Mouse (Mus musculus) forebrain, postnatal 0 days (tissue): ENCODE results near the gene B830017H08Rik. TPM values are rescaled to one million over a fixed set of nuclear protein-coding genes. Genes with fewer than 3 reads are reported as not detected.

Experiments used
- ATAC-seq: fragments of 200-750 bp; cut with Nextera tagmentation; 2 replicates; pipeline ENCODE4 v1.8.0; 2017; ENCODE audit warnings: mild to moderate bottlenecking, moderate library complexity
- DNase-seq: peaks from one replicate; pipeline ENCODE4 v3.0.0-alpha.2; 2015
- H3K27ac ChIP-seq: fragments of 300-500 bp; sonication (generic); 2 replicates; pipeline ENCODE4 v1.5.1; 2014; ENCODE audit warnings: low read depth, mild to moderate bottlenecking, antibody characterized with exemption, low read length, moderate library complexity, mixed read lengths
- H3K27me3 ChIP-seq: fragments of 300-500 bp; sonication (generic); 2 replicates; pipeline ENCODE4 v1.6.1; 2014; ENCODE audit warnings: mild to moderate bottlenecking, low read length, mixed read lengths; ENCODE audit not compliant: insufficient read depth
- H3K36me3 ChIP-seq: fragments of 300-500 bp; sonication (generic); 2 replicates; pipeline ENCODE4 v1.6.1; 2014; ENCODE audit warnings: mild to moderate bottlenecking, moderate library complexity; ENCODE audit not compliant: insufficient read depth
- H3K4me1 ChIP-seq: fragments of 300-500 bp; sonication (generic); 2 replicates; pipeline ENCODE4 v1.6.1; 2014; ENCODE audit warnings: antibody characterized with exemption; ENCODE audit not compliant: insufficient read depth
- H3K4me2 ChIP-seq: fragments of 300-500 bp; sonication (generic); 2 replicates; pipeline ENCODE4 v1.6.1; 2014; ENCODE audit warnings: low read depth, mild to moderate bottlenecking, moderate library complexity
- H3K4me3 ChIP-seq: fragments of 300-500 bp; sonication (generic); 2 replicates; pipeline ENCODE4 v1.5.1; 2014; ENCODE audit warnings: low read depth, low read length, mixed read lengths
- H3K9ac ChIP-seq: fragments of 300-500 bp; sonication (generic); 2 replicates; pipeline ENCODE4 v1.6.1; 2014; ENCODE audit warnings: mild to moderate bottlenecking
- H3K9me3 ChIP-seq: fragments of 300-500 bp; sonication (generic); 2 replicates; pipeline ENCODE4 v1.6.1; 2016; ENCODE audit warnings: low read length
- CTCF ChIP-seq: sonication (generic); IDR thresholded peaks from 2 replicates; pipeline ENCODE4 v1.5.1; 2016; ENCODE audit warnings: antibody characterized with exemption, control low read depth, low read depth
- WGBS: fragments of 180-500 bp; shearing (Covaris S2); extraction: QIAGEN DNeasy Blood & Tissue Kit; methylation state at CpG from one replicate; pipeline ENCODE4 v1.1.7; 2014; 5-methylcytosine and 5-hydroxymethylcytosine counted together
- polyA plus RNA-seq: library from polyadenylated mRNA; unstranded; fragments of >200 nt; fragmentation: Nextera tagmentation; extraction: Ambion mirVana; gene quantifications from 2 replicates; pipeline ENCODE4 v1.2.1, GENCODE M21; 2015
- total RNA-seq: library from RNA; depleted of rRNA; stranded (reverse); fragments of >200 nt; gene quantifications from 2 replicates; pipeline ENCODE4 v1.2.3, GENCODE M21; 2014; rRNA removed

B830017H08Rik gene
- total and polyA plus RNA-seq, 2 experiments from 2014 or later: 5.9 to 6.8 TPM

GRCm38 (mm10) chr16:17872995-17873394, 40.1 kb downstream of the B830017H08Rik start:
- Histone ChIP-seq H3K4me2 (no peak overlapping the region), H3K9ac (no peak overlapping the region), H3K27ac (no peak overlapping the region), H3K36me3 (peaks cover 30% of the 10 kb centered on the region), H3K4me1 (no peaks in the 10 kb centered on the region), H3K27me3 (no peaks in the 10 kb centered on the region), H3K4me3 (no peak overlapping the region), H3K9me3 (no peaks in the 10 kb centered on the region)
- WGBS: 75% methylated on average over 4 of the region's 4 CpGs
- DNase-seq (no peak), ATAC-seq (no peak)
- no peak for TF ChIP-seq CTCF

- Histone ChIP-seq H3K4me1 (no peaks in the 10 kb centered on the region), H3K27me3 (no peaks in the 10 kb centered on the region), H3K9ac (no peak overlapping the region), H3K27ac (no peak overlapping the region), H3K4me2 (no peak overlapping the region), H3K36me3 (peaks cover 26% of the 10 kb centered on the region), H3K4me3 (no peak overlapping the region), H3K9me3 (no peaks in the 10 kb centered on the region)
- TF ChIP-seq CTCF: no peak
- DNase-seq: no peak
- ATAC-seq: no peak
- WGBS: 92% methylated on average over 4 of the region's 4 CpGs
Observed at GRCm38 (mm10) chr16:17875174-17875573, 42.3 kb downstream of the B830017H08Rik start.

- no peak for DNase-seq
- ATAC-seq: no peak
- H3K9me3 ChIP-seq: no peaks in the 10 kb centered on the region
- no peak overlapping the region for H3K4me2 ChIP-seq
- H3K27me3 ChIP-seq: no peaks in the 10 kb centered on the region
- TF ChIP-seq CTCF: no peak
- H3K4me3 ChIP-seq: no peak overlapping the region
- WGBS: 92% methylated on average over 1 of the region's 1 CpGs
- H3K36me3 ChIP-seq: peaks cover 17% of the 10 kb centered on the region
- no peak overlapping the region for H3K27ac ChIP-seq
- H3K4me1 ChIP-seq: no peaks in the 10 kb centered on the region
- H3K9ac ChIP-seq: no peak overlapping the region
Observed at GRCm38 (mm10) chr16:17876096-17876495, 43.2 kb downstream of the B830017H08Rik start.

GRCm38 (mm10) chr16:17879571-17879970, 46.6 kb downstream of the B830017H08Rik start:
- TF ChIP-seq CTCF: no peak
- no peak for ATAC-seq
- Histone ChIP-seq H3K27ac (no peak overlapping the region), H3K4me1 (no peaks in the 10 kb centered on the region), H3K9me3 (no peaks in the 10 kb centered on the region), H3K4me2 (no peak overlapping the region), H3K9ac (no peak overlapping the region), H3K27me3 (no peaks in the 10 kb centered on the region), H3K4me3 (no peak overlapping the region), H3K36me3 (no peaks in the 10 kb centered on the region; the same call in 1 of the 2 replicates)
- 93% methylated on average over 4 of the region's 4 CpGs for WGBS
- no peak for DNase-seq

- Histone ChIP-seq H3K27me3 (no peaks in the 10 kb centered on the region), H3K4me2 (no peak overlapping the region), H3K4me3 (no peak overlapping the region), H3K36me3 (no peaks in the 10 kb centered on the region; the same call in 1 of the 2 replicates), H3K9me3 (no peaks in the 10 kb centered on the region), H3K4me1 (0 out of 2 replicates have a peak, but pooled peaks cover 3% of the 10 kb centered on the region), H3K27ac (no peak overlapping the region), H3K9ac (no peak overlapping the region)
- DNase-seq (no peak), ATAC-seq (no peak)
- TF ChIP-seq CTCF: no peak
Observed at GRCm38 (mm10) chr16:17882196-17882595, 49.3 kb downstream of the B830017H08Rik start.

- WGBS: 90% methylated on average over 6 of the region's 6 CpGs
- no peak for TF ChIP-seq CTCF
- 0 out of 2 replicates have a peak, but pooled peaks cover 3% of the 10 kb centered on the region for H3K4me1 ChIP-seq
- no peak overlapping the region for H3K4me3 ChIP-seq
- no peaks in the 10 kb centered on the region; the same call in 1 of the 2 replicates for H3K36me3 ChIP-seq
- ATAC-seq (no peak), DNase-seq (no peak)
- H3K4me2 ChIP-seq: no peak overlapping the region
- no peak overlapping the region for H3K9ac ChIP-seq
- H3K27me3 ChIP-seq: no peaks in the 10 kb centered on the region
- H3K9me3 ChIP-seq: no peaks in the 10 kb centered on the region
- no peak overlapping the region for H3K27ac ChIP-seq
Observed at GRCm38 (mm10) chr16:17884116-17884515, 51.2 kb downstream of the B830017H08Rik start.

Other genes starting within 250 kb of the B830017H08Rik start
- 47.5 and 53.4 TPM in 2 replicates for gene Slc7a4, start 249.9 kb upstream of the B830017H08Rik start, total RNA-seq
- gene Slc7a4, start 249.9 kb upstream of the B830017H08Rik start, polyA plus RNA-seq: 33.1 and 47.3 TPM in 2 replicates
- 41.4 and 48.3 TPM in 2 replicates for gene Smpd4, start 213.8 kb upstream of the B830017H08Rik start, total RNA-seq
- 25.3 and 26.2 TPM in 2 replicates for gene Smpd4, start 213.8 kb upstream of the B830017H08Rik start, polyA plus RNA-seq
- gene Ccdc74a, start 186.7 kb upstream of the B830017H08Rik start, total RNA-seq: 19.6 and 22.6 TPM in 2 replicates
- 25.2 and 33.9 TPM in 2 replicates for gene Ccdc74a, start 186.7 kb upstream of the B830017H08Rik start, polyA plus RNA-seq
- gene Med15, start 100.2 kb upstream of the B830017H08Rik start, total RNA-seq: 45.6 and 48.5 TPM in 2 replicates
- gene Med15, start 100.2 kb upstream of the B830017H08Rik start, polyA plus RNA-seq: 40.9 and 46.9 TPM in 2 replicates
- 117 and 162 TPM in 2 replicates for gene Klhl22, start 73.5 kb upstream of the B830017H08Rik start, total RNA-seq
- gene Klhl22, start 73.5 kb upstream of the B830017H08Rik start, polyA plus RNA-seq: 69.6 and 73.8 TPM in 2 replicates
- gene Scarf2, start 35.8 kb upstream of the B830017H08Rik start, total RNA-seq: 6.2 and 10.6 TPM in 2 replicates
- gene Scarf2, start 35.8 kb upstream of the B830017H08Rik start, polyA plus RNA-seq: 1.9 and 2.1 TPM in 2 replicates
- gene Car15, start 5.2 kb downstream of the B830017H08Rik start, total RNA-seq: 4.2 and 7.5 TPM in 2 replicates
- 1.8 and 1.9 TPM in 2 replicates for gene Car15, start 5.2 kb downstream of the B830017H08Rik start, polyA plus RNA-seq
- 0.76 and 2.1 TPM in 2 replicates for gene Gm20518, start 58.5 kb downstream of the B830017H08Rik start, total RNA-seq
- gene Gm20518, start 58.5 kb downstream of the B830017H08Rik start, polyA plus RNA-seq: 0.05 and 0.07 TPM in 2 replicates
- gene Tssk1, start 61.1 kb downstream of the B830017H08Rik start, total RNA-seq: 0.08 TPM in 1 of 2 replicates, not detected in the other
- 0.05 TPM in 1 of 2 replicates, not detected in the other for gene Tssk1, start 61.1 kb downstream of the B830017H08Rik start, polyA plus RNA-seq
- 97.7 and 139 TPM in 2 replicates for gene Dgcr2, start 65.4 kb downstream of the B830017H08Rik start, total RNA-seq
- 73.7 and 90.7 TPM in 2 replicates for gene Dgcr2, start 65.4 kb downstream of the B830017H08Rik start, polyA plus RNA-seq
- not detected in 2 replicates for gene Tssk2, start 65.5 kb downstream of the B830017H08Rik start, total RNA-seq
- not detected in 2 replicates for gene Tssk2, start 65.5 kb downstream of the B830017H08Rik start, polyA plus RNA-seq
- 50.4 and 50.5 TPM in 2 replicates for gene Ess2, start 78.2 kb downstream of the B830017H08Rik start, total RNA-seq
- 41.5 and 46.2 TPM in 2 replicates for gene Ess2, start 78.2 kb downstream of the B830017H08Rik start, polyA plus RNA-seq
- not detected in 2 replicates for gene Gsc2, start 81.9 kb downstream of the B830017H08Rik start, total RNA-seq
- gene Gsc2, start 81.9 kb downstream of the B830017H08Rik start, polyA plus RNA-seq: not detected in 2 replicates
- 150 and 158 TPM in 2 replicates for gene Slc25a1, start 95.1 kb downstream of the B830017H08Rik start, total RNA-seq
- 143 and 146 TPM in 2 replicates for gene Slc25a1, start 95.1 kb downstream of the B830017H08Rik start, polyA plus RNA-seq
- not detected in 2 replicates for gene Vpreb2, start 147.3 kb downstream of the B830017H08Rik start, total RNA-seq
- not detected in 2 replicates for gene Vpreb2, start 147.3 kb downstream of the B830017H08Rik start, polyA plus RNA-seq
- 64.2 and 66.9 TPM in 2 replicates for gene Dgcr6, start 219.7 kb downstream of the B830017H08Rik start, total RNA-seq
- 171 and 177 TPM in 2 replicates for gene Dgcr6, start 219.7 kb downstream of the B830017H08Rik start, polyA plus RNA-seq